Mouse (Mus musculus) ovary, adult 18-20 months (tissue): ENCODE measurements around the gene Topbp1.
"Not testable (repeated sequence)": the region's sequence is repeated elsewhere in the genome, so short reads cannot be mapped to it uniquely, and the experiment has no call there.

Source experiments
- DNase-seq: peaks from one replicate; pipeline ENCODE4 v3.0.0; 2022; ENCODE audit warnings: low spot score, mixed read lengths

Gene Topbp1

GRCm38 (mm10) chr9:103353500-103354260, 48.7 kb downstream of the Topbp1 start:
- DNase-seq = not testable (repeated sequence)

- DNase-seq = no peak
These were observed 52.9 kb downstream of the Topbp1 start for GRCm38 (mm10) chr9:103357893-103358292.

DNA sequence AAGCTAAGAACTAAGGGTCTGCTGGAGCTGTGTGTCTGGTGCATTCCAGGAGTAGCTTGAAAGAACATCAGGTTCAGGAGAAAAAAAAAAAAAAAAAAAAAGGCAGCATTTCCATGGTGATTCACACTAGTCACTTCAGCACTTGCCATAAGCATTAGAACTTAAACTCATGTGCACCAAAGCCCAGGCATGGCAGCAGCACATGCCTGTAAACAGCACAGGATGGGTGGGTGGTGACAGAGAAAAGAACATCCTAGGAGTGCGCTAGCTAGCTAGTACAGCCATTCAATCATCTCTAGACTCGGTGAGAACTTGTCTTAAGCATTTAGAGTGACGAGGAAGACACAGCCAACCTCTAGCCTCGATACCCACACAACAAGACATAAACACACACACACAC, 53.5 kb downstream of the Topbp1 start:
- no peak for DNase-seq

DNA sequence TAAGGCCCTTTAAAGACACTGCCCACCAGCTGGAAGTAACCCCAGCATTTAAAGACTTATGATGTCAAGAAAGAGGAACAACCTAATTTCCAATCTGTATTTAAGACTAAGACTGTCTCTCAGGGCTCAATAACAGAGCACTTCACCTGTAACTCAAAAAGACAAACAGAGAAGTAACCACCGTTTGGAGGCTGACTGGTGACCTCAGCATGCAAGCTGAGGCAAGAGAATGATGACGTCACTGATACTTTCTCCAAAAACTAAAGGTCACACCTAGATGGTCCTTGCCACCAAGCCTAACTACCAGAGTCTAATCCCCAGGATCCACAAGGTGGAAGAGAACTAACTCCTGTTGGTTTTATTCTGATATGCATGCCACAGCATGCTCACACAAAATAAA, 55.6 kb downstream of the Topbp1 start:
- DNase-seq = no peak

DNA sequence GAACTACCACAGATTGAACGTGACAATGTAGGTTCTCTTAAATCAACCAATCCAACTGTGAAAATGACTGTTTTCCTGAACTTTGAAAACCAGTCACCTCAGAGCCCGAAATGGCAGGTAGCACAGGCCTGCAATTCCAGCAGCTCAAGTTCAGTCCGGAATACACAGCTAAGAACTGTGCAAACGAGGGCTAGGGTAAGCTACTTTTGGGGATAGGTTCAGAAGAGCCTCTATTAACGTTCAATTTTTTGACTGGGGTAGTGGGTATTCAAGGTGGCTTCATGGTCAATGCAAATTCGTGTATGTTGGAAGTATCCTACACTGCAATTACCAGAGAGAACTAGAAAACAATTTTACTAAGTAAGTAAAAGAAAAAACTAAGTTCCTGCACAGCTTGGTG, 58.1 kb downstream of the Topbp1 start:
- DNase-seq = no peak

- DNase-seq = no peak
These were observed 58.9 kb downstream of the Topbp1 start for GRCm38 (mm10) chr9:103363730-103364417.

DNA sequence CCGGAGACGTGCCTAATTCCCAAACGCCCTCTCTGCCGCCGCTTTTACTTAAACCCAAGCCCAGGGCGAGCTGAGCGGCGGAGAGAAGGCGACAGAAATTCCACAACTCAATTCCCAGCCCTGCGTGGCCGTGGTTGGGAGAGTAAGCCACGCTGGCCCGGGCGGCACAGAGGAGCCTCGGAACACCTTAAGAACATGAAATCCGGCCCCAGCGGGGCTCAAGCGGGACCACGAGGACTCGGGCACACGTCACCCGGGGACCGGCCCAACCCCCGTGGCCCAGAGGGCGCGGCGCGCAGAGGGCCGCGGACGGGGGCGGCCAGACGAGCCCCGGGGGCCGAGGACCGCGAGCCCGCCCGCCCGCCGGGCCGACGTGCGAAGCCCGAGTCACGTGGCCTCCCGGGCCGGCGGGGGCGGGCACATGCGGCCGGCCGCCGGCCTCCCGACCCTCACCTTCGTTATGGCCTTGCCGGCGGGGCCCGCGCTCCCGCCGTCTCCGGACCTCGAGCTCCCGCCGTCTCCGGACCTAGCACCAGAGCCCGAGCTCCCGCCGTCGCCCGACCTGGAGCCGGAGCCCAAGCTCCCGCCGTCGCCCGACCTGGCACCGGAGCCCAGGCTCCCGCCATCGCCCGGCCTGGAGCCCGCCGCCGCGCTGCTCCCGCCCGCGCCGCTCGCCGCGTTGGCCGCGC, 59.7 kb downstream of the Topbp1 start:
- peak; percentile 48 for DNase-seq

GRCm38 (mm10) chr9:103365290-103366247, 60.6 kb downstream of the Topbp1 start, which contains the start of gene Cdv3:
TSS of gene Cdv3 (minus strand) at chr9:103365840.
- DNase-seq = peak; percentile 100

- DNase-seq = no peak
These were observed 61.3 kb downstream of the Topbp1 start for GRCm38 (mm10) chr9:103366356-103366755.

DNA sequence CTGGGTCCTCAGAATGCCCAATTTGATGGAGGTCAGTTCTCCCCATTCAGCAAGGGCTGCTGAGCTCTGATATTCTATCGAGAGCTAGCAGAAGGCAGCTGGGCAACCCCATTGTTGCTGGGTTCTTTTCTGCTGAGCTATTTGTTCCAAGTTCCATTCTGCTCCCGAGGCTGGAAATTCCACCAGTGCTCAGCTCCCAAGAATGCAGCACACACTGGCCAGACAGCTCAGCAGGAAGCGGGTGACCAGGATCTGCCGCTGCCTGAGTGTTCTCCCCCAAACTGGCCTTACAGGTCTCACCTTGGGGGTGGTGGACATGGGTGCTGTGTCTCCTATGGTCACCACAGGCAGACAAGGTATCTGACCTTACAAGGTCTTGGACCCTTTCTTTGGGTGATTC, 64.9 kb downstream of the Topbp1 start:
- no peak for DNase-seq

GRCm38 (mm10) chr9:103372271-103373010, 67.4 kb downstream of the Topbp1 start:
- DNase-seq = no peak

- no peak for DNase-seq
These were observed 71.6 kb downstream of the Topbp1 start for GRCm38 (mm10) chr9:103376346-103377320.

DNA sequence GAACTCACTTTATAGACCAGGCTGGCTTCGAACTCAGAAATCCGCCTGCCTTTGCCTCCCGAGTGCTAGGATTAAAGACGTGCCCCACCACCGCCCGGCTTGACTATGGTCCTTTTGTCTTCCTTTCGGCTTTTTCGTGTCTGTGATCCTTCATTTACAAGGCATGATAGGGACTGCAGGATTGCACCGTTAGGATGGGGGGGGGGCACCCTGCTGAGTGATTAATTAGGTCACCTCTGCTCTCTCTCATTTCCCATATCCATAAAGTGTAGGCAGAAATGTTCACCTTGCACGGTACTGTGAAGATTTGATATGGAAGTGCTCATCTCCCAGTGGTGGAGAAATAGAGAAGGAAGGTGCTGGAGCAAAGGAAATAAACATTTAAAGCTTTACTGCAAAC, 73.7 kb downstream of the Topbp1 start:
- no peak for DNase-seq

- DNase-seq = no peak
These were observed 74.2 kb downstream of the Topbp1 start for GRCm38 (mm10) chr9:103379199-103379598.

- no peak for DNase-seq
These were observed 75.6 kb downstream of the Topbp1 start for GRCm38 (mm10) chr9:103380566-103380965.

- DNase-seq = no peak
These were observed 78.0 kb downstream of the Topbp1 start for GRCm38 (mm10) chr9:103382989-103383388.

DNA sequence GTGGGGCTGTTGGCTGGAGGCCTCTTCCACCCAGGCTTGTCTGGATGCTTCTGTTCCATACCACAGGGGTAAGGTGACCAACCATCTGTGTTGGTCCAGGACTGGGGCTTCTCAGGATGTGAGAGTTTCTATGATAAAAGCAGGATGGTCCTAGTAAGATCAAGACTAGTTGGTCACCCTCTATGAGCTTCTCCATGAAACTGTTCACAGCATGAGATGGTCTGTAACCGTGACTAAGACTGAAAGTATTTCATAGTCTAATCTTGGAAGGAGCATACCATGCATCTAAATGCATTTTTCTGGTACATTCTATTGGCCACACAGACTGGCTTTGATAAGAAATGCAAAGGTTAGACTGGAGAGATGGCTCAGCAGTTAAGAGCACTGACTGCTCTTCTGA, 78.6 kb downstream of the Topbp1 start:
- no peak for DNase-seq

DNA sequence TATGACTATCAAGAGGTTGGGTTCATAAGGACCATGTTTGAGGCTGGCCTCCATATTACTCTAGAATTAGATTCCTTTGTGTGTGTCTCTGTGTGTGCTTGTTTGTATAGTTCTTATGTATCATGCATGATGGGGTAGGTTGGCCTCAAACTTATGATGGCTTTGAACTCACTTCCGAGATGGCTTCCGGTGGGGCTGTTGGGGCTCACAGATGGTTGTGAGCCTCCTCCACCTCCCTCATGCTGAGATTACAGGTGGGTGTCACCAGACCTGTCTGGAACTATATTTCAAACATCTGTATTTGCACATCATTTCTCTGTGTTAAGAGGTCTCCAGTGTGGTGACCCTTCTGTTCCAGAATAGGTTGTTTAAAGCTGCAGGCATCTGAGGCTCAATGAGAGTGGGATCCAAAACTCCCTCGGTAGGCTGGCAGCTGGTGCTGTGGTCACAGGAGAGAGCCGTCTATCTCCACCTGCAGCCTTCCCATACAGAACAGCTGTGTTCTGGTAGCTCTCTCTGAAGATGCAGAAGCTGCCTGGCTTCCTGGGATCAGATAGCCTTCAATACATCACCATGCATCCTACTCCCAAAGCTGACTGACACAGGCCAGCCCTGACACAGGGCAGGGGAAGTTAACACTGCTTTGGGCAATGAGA, 79.3 kb downstream of the Topbp1 start:
- no peak for DNase-seq

- DNase-seq = no peak
These were observed 80.6 kb downstream of the Topbp1 start for GRCm38 (mm10) chr9:103385600-103385999.
